Mouse (Mus musculus): ENCODE results near the gene Rab3il1.

The Rab3il1 gene

DNA sequence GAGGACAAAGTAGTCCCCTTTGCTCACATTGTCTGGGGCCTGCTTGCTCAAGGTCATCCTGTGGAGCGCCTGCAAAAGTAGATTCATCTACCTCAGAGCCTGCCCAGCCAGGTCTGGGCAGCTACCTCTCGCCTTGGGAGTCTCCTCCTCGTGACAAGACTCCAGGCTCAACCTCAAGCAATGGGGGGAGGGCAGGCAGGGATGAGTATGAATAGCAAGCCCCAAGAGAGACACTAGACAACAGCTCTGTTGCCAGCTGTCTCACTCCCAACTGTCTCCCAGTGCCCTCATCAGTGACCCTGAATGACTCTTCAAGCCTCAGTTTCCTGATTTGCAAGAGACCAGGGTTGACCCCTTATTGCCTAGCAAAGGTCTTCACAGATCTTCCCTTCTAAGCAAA lies 11.9 kb downstream of the Rab3il1 start:
- DNase-seq (ENCODE audit: low read depth, low spot score) = peak; percentile 56

GRCm38 (mm10) chr19:10013913-10014312 lies 12.4 kb downstream of the Rab3il1 start:
- DNase-seq (ENCODE audit: low read depth, low spot score) = no peak

GRCm38 (mm10) chr19:10014824-10015223 lies 13.4 kb downstream of the Rab3il1 start:
- no peak for DNase-seq (ENCODE audit: low read depth, low spot score)

DNA sequence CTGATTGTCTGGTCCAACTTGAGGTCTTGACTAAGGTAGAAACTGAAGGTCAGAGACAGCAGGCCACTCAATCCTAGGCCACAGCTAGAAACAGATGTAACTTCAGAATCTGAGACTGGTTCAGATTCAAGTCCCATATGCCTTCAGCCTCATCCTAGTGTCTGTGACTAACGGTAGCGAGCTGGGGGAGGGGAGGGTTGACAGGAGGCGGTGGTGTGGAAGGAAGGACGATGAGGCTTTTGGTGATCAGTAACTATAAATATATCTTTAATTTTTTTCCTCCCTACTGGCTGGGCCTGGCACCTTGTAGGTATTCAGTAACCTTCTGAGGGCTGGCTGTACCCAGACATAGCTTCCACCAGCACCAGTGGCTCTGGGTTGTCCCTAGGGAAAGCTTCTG lies 14.0 kb downstream of the Rab3il1 start:
- no peak for DNase-seq (ENCODE audit: low read depth, low spot score)

DNA sequence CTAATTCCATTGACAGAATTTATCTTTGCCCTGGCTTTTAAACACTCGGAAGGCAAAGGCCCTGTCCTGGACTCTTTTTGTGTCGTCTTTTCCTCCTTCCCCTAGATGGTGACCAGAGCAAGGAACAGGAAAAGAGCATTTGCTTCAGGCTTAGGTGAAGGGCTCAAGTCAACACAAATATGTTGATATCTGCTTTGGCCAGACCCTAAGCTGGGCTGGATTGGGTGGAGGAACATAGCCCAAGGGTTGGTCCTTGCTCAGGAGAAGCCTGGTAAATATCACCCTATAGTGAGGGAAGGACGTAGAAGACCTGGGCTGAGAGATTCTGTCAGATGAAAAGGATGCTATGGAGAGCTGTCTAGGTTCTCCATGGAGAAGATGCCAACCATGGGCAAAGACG lies 14.7 kb downstream of the Rab3il1 start:
- no peak for DNase-seq (ENCODE audit: low read depth, low spot score)

- peak; percentile 80 for DNase-seq (ENCODE audit: low read depth, low spot score)
Measured at GRCm38 (mm10) chr19:10017637-10018526, 16.4 kb downstream of the Rab3il1 start.

- DNase-seq (ENCODE audit: low read depth, low spot score) = no peak
Measured at GRCm38 (mm10) chr19:10018527-10018818, 17.0 kb downstream of the Rab3il1 start.

GRCm38 (mm10) chr19:10019214-10019760 lies 17.8 kb downstream of the Rab3il1 start:
- peak; percentile 54 for DNase-seq (ENCODE audit: low read depth, low spot score)

- DNase-seq (ENCODE audit: low read depth, low spot score) = no peak
Measured at GRCm38 (mm10) chr19:10021981-10022380, 20.5 kb downstream of the Rab3il1 start.

DNA sequence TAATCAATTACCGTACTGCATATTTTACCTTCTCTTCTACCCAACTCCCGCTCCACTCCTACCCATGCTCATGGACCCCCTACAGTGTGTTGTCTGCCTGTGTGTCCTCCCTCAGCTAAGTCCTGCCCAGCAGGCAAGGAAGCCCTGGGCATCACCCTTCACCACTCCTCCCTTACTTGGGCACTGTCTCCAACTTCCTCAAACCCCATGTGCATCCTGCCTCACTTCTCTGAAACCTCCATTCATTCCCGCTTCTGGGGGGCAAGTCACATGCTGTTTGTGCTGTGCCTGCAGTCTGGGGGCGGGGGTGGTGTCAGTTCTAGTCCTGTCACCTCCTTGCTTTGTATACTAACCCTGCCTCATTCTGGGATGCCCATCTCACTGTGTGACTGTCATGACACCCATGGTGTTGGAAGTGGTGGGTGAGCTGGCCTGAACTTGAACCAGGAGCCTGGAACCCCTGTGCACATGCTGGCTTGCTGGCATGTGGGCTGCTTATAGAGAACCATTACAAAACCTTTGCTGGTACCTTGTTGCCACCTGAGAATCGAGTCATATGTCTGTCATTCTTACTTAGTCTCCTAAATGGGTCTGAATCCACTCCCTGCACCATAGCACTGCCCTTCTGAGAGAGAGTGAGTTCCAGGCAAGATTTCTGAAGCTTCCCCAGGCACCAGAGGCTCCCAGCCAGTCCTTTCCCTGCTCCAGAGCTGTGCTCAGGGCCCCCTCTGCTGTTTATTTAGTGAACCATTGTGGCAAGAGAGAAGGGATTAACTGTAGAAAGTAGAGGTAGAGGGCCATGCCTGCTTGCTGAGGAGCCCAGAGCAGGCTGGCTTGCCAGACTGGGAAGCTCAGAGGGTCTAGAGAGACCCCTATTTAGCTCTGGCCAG lies 21.2 kb downstream of the Rab3il1 start:
- DNase-seq (ENCODE audit: low read depth, low spot score) = peak; percentile 43

DNA sequence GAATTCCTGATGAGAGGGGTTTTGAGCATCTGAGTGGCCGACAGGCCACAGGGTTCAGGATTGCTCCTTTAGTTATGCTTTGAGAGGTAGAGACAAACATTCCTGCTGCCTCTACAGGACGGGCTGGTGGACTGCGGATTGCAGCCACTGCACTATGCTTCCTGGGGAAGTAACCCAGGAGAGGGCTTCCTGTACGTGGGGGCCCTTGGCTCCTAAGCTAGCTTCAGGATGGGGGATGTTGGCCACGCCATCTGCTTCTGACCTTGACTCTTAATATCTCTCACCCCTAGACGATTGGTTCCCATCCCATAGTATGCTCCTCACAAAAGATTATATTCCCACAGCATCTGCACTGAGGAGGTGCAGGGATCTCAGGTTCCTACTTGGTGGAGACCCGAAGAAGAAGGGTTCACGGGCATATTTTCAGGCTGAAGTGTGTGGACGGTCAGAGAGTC lies 21.9 kb downstream of the Rab3il1 start:
- DNase-seq (ENCODE audit: low read depth, low spot score) = no peak

DNA sequence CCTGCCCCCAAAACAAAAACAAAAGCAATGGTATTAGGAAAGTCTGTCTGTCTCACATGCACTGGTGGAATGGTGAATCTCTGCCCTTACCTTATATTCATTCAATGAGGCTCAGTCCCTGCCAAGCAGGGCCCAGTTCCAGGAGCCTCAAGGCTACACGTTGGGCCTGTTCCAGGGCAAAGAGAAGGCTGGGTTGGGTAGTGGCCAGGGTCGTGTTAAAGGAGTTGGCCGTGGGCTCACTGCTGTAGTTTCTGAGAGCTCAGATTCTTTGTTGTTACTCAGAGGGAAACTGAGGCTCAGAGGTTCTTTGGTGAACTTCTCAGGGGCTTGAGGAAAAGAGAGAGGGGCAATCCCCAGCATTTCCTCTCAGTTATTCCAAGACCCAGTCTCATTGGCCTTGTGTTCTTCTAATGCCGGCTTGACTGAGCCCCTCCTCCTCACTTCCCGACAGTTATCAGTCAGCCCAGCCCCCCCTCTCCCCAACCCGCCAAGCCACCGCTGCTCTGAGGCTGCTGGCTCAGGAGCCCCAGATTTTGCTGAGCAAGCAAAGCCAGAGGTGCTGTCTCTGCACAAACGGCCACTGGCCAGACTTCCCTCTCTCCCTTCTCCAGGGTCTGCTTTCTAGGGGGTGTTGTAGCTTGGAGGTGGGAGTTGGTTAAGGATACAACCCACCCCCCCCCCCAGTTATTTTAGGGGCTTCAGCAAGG lies 23.9 kb downstream of the Rab3il1 start:
- no peak for DNase-seq (ENCODE audit: low read depth, low spot score)

DNA sequence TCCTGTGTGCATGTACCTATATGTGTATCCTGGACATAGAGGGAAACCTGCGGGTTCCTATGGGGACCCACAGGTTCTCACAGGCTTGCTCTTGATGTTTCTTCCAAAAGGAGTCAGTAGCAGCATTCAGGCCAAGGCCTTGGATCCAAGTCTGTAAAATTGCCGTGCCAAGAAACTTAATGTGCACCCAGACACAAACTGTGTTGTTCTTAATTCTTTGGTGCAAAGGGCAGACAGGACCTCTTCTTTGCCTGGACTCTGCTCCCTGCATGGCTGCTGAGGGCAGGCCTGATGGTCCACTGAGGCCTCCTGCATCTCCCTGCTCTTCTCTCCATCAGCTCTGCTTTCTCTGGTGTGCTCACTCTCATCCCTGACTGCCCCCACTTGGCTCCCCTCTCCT lies 28.3 kb downstream of the Rab3il1 start:
- no peak for DNase-seq (ENCODE audit: low read depth, low spot score)

- peak; percentile 79 for DNase-seq (ENCODE audit: low read depth, low spot score)
Measured at GRCm38 (mm10) chr19:10033211-10033973, 31.9 kb downstream of the Rab3il1 start.

DNA sequence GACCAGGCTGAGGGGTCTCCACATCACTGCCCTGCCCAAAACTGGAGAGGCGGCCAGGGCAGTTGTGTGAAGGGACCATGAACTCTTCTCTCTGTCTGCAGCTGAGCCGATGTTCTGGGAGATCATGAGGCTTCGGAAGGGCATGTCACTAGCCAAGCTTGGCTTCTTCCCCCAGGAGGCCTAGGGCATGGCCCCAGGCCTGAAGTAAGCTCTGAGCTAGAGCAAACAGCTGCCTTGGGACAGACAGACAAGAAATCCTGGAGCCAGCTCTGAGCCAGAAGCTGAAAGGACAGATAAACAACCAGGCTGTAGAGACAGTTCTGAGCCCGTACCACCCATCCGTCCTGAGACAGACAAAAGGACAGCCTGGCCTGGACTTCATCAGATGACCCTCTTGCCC lies 32.9 kb downstream of the Rab3il1 start:
- no peak for DNase-seq (ENCODE audit: low read depth, low spot score)

DNA sequence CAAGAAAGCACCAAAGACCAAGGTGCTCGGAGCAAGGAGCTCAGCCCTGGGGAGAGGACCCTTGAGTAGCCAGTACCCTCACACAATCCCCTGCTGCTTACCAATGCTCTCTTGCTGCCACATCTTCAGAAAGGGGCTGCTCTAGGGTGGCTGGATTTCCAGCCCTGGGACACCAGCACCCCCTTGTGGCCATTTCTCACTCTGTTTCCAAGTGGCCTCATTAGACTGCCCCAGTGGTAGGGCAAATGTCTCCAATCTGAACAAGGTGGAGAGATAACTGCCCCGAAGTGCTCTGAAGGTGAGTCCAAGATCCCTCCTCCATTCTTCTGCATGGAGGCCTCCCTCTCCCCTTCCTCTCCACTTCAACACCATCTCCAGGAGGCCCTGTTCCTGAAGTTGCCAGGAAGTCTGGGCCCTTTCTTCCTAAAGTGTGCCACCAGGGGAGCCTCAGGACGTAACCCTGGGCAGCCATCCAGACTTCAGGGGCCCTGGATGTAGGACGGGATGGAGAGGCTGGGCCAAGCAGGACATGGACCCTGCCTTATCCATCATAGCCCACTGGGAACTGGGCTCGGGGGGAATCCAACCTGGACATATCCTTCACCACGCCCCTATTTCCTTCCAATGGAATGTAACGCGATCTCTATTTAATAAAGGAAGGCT lies 33.4 kb downstream of the Rab3il1 start:
- peak; percentile 84 for DNase-seq (ENCODE audit: low read depth, low spot score)

GRCm38 (mm10) chr19:10037534-10037933 lies 36.1 kb downstream of the Rab3il1 start:
- no peak for DNase-seq (ENCODE audit: low read depth, low spot score)

- DNase-seq (ENCODE audit: low read depth, low spot score) = no peak
Measured at GRCm38 (mm10) chr19:10038364-10038763, 36.9 kb downstream of the Rab3il1 start.

DNA sequence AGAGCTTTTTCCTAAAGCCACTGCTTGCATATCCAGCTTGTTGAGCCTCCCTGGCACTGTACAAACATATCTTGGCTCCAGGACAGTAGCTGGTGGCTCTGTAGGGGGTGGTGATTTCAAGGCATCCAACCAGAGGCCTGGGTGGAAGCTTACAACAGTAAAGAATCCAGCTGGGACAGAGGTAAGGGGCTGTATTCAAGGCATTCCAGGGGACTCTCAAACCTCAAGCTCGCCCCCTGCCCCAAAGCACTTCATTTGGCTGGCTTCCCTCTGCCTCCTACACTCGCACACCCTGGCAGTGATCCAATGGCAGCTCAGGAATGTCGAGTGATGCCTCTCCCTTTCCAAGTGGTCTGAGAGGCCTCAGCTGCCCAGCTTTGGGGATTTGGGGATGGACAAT lies 37.4 kb downstream of the Rab3il1 start:
- DNase-seq (ENCODE audit: low read depth, low spot score) = no peak

DNA sequence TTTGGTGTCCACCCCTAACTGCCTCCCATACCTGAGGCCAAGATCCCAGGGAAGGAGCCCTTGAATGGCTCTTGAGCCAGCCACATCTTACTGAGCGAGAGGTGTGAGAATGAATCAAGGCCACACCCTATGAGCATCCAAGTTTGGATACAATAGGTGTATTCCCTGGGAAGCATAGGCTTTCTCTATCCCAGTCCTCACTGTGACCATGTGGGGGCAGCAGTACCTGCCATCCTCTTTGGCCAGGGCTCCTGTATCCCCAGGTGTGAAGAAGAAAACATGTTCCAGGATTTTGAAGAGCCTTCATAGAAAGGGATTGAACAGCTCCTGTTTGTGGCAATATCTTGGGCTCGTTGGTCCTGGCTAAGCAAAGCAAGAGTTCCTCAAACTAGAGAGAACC lies 38.1 kb downstream of the Rab3il1 start:
- peak; percentile 71 for DNase-seq (ENCODE audit: low read depth, low spot score)

Measured in ZHBTc4 (cell line).